Mouse (Mus musculus): ENCODE measurements around the gene Vmn2r112.
"Not testable (repeated sequence)": the region's sequence is repeated elsewhere in the genome, so short reads cannot be mapped to it uniquely, and the experiment has no call there.

Gene Vmn2r112

DNA sequence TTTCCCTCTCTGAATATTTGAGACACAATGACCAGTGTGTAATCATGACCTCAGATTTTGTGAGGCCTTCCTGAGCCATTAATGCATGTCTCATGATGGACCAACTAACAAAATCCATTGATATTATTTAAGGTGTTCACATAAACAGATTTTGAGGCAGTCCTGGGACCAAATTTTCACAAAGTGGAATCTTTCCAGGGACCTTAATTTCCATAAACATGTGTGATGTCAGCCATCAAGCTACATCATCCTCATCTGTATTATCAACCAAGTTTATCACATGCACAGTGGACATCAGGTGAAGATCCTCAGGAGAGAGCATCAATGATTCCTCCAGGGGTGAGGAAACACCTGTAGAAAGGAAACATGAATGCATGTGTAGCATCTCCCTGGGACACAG is at the start of gene Vmn2r112:
Gene Vmn2r112, plus strand, starts transcription at position 301 of the 400 bp plus-strand sequence.
- DNase-seq (ENCODE audit: low spot score) = not testable (repeated sequence)

DNA sequence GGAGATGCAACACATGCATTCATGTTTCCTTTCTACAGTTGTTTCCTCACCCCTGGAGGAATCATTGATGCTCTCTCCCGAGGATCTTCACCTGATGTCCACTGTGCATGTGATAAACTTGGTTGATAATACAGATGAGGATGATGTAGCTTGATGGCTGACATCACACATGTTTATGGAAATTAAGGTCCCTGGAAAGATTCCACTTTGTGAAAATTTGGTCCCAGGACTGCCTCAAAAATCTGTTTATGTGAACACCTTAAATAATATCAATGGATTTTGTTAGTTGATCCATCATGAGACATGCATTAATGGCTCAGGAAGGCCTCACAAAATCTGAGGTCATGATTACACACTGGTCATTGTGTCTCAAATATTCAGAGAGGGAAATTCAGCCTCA is 27.4 kb upstream of the Vmn2r112 start, which contains the start of gene Vmn2r111:
Gene Vmn2r111, minus strand, starts transcription at position 101 of the 400 bp plus-strand sequence.
- DNase-seq (ENCODE audit: low spot score) = not testable (repeated sequence)

DNA sequence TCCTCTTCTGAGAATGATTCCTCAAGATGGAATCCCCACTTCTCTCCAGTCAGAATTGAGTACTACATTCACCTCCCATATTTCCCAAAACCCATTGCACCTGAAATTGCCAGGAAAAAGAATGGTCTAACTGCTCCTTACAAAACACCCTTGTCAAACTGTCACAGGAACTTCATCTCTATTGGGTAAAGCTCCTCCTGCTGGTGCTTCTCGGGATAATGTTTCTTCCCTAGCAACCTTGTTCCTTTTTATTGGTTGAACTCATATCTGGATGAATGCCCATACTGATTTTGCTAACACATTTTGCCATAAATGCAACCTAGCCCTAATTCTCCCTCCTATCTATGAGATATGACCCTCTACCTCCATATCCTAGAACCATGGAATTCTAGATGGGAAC is 29.9 kb downstream of the Vmn2r112 start:
- DNase-seq (ENCODE audit: low spot score) = no peak

Data from retina, embryonic 14.5 days (tissue).